Mouse (Mus musculus) heart, adult 11 months (tissue): ENCODE data around the gene Abca17.

ENCODE experiments used
- DNase-seq: peaks from one replicate; pipeline ENCODE4 v3.0.0; 2022

The Abca17 gene

GRCm38 (mm10) chr17:24344672-24345071, 6.2 kb downstream of the Abca17 start:
- DNase-seq = peak; percentile 92

- peak; percentile 73 for DNase-seq
Observed at GRCm38 (mm10) chr17:24327656-24328055, 23.2 kb downstream of the Abca17 start.

GRCm38 (mm10) chr17:24325051-24325450, 25.8 kb downstream of the Abca17 start:
- peak; percentile 61 for DNase-seq

- no peak for DNase-seq
Observed at GRCm38 (mm10) chr17:24320826-24321225, 30.0 kb downstream of the Abca17 start.

- DNase-seq = no peak
Observed at GRCm38 (mm10) chr17:24307500-24307899, 43.4 kb downstream of the Abca17 start.

GRCm38 (mm10) chr17:24300651-24301050, 50.2 kb downstream of the Abca17 start:
- DNase-seq = no peak

- no peak for DNase-seq
Observed at GRCm38 (mm10) chr17:24289338-24289737, 61.5 kb downstream of the Abca17 start.

- no peak for DNase-seq
Observed at GRCm38 (mm10) chr17:24288477-24288876, 62.4 kb downstream of the Abca17 start.

- no peak for DNase-seq
Observed at GRCm38 (mm10) chr17:24285680-24286079, 65.2 kb downstream of the Abca17 start.

GRCm38 (mm10) chr17:24283266-24283818, 67.5 kb downstream of the Abca17 start:
- DNase-seq = no peak

GRCm38 (mm10) chr17:24282637-24283036, 68.2 kb downstream of the Abca17 start:
- no peak for DNase-seq

- no peak for DNase-seq
Observed at GRCm38 (mm10) chr17:24279907-24280306, 71.0 kb downstream of the Abca17 start.

GRCm38 (mm10) chr17:24267133-24267532, 83.7 kb downstream of the Abca17 start:
- no peak for DNase-seq

- DNase-seq = peak; percentile 39
Observed at GRCm38 (mm10) chr17:24264766-24265165, 86.1 kb downstream of the Abca17 start.

- DNase-seq = no peak
Observed at GRCm38 (mm10) chr17:24260516-24260915, 90.4 kb downstream of the Abca17 start.

GRCm38 (mm10) chr17:24259702-24260101, 91.2 kb downstream of the Abca17 start:
- DNase-seq = peak; percentile 11

- DNase-seq = peak; percentile 60
Observed at GRCm38 (mm10) chr17:24258981-24259380, 91.9 kb downstream of the Abca17 start.

- no peak for DNase-seq
Observed at GRCm38 (mm10) chr17:24252329-24252728, 98.5 kb downstream of the Abca17 start.

GRCm38 (mm10) chr17:24251320-24252069, 99.4 kb downstream of the Abca17 start, which contains the start of gene Ccnf:
Gene Ccnf, minus strand, starts transcription at chr17:24251484.
- peak; percentile 100 for DNase-seq

- DNase-seq = no peak
Observed at GRCm38 (mm10) chr17:24250988-24251319, 99.9 kb downstream of the Abca17 start.

GRCm38 (mm10) chr17:24248641-24249040, 102.2 kb downstream of the Abca17 start:
- peak; percentile 53 for DNase-seq

- DNase-seq = no peak
Observed at GRCm38 (mm10) chr17:24244061-24244460, 106.8 kb downstream of the Abca17 start.

GRCm38 (mm10) chr17:24243311-24243969, 107.4 kb downstream of the Abca17 start:
- DNase-seq = no peak

GRCm38 (mm10) chr17:24236921-24237320, 113.9 kb downstream of the Abca17 start:
- DNase-seq = peak; percentile 94
